Mouse (Mus musculus) forebrain, embryonic 16.5 days (tissue): Measurements from ENCODE around the gene Rin1. TPM values are rescaled to one million over a fixed set of nuclear protein-coding genes. Genes with fewer than 3 reads are reported as not detected.
"Not testable (repeated sequence)": the region's sequence is repeated elsewhere in the genome, so short reads cannot be mapped to it uniquely, and the experiment has no call there.

Experiments used
- ATAC-seq: fragments of 200-750 bp; cut with Nextera tagmentation; 2 replicates; pipeline ENCODE4 v1.8.0; 2017; ENCODE audit warnings: mild to moderate bottlenecking, moderate library complexity
- H3K27ac ChIP-seq: fragments of 300-500 bp; sonication (generic); 2 replicates; pipeline ENCODE4 v1.5.1; 2014; ENCODE audit warnings: low read length, control low read depth
- H3K27me3 ChIP-seq: fragments of 300-500 bp; sonication (generic); replicated peaks from 2 replicates; pipeline ENCODE4 v1.6.1; 2014; ENCODE audit warnings: low read length; ENCODE audit not compliant: control insufficient read depth, insufficient read depth
- H3K36me3 ChIP-seq: fragments of 300-500 bp; sonication (generic); 2 replicates; pipeline ENCODE4 v1.6.1; 2014; ENCODE audit not compliant: control insufficient read depth, insufficient read depth
- H3K4me1 ChIP-seq: fragments of 300-500 bp; sonication (generic); replicated peaks from 2 replicates; pipeline ENCODE4 v1.6.1; 2014; ENCODE audit warnings: low read length; ENCODE audit not compliant: control insufficient read depth, insufficient read depth
- H3K4me2 ChIP-seq: fragments of 300-500 bp; sonication (generic); 2 replicates; pipeline ENCODE4 v1.6.1; 2014; ENCODE audit warnings: mild to moderate bottlenecking, low read length, control low read depth
- H3K4me3 ChIP-seq: fragments of 300-500 bp; sonication (generic); replicated peaks from 2 replicates; pipeline ENCODE4 v1.5.1; 2014; ENCODE audit warnings: mild to moderate bottlenecking, low read length, control low read depth
- H3K9ac ChIP-seq: fragments of 300-500 bp; sonication (generic); replicated peaks from 2 replicates; pipeline ENCODE4 v1.6.1; 2014; ENCODE audit warnings: low read depth, low read length, control low read depth
- H3K9me3 ChIP-seq: fragments of 300-500 bp; sonication (generic); 2 replicates; pipeline ENCODE4 v1.6.1; 2016; ENCODE audit warnings: low read length; ENCODE audit not compliant: control insufficient read depth
- WGBS: fragments of 180-500 bp; shearing (Covaris S2); extraction: QIAGEN DNeasy Blood & Tissue Kit; methylation state at CpG from one replicate; pipeline ENCODE4 v1.1.7; 2014; 5-methylcytosine and 5-hydroxymethylcytosine counted together
- polyA plus RNA-seq: library from polyadenylated mRNA; unstranded; fragments of >200 nt; fragmentation: Nextera tagmentation; extraction: Ambion mirVana; gene quantifications from 2 replicates; pipeline ENCODE4 v1.2.1, GENCODE M21; 2015

Rin1 gene
- polyA plus RNA-seq, 1 experiment from 2014 or later = 1.9 TPM

GRCm38 (mm10) chr19:5085145-5085863, 35.0 kb downstream of the Rin1 start, which contains the start of gene Tmem151a:
Gene Tmem151a (minus strand): TSS chr19:5085531.
- H3K4me3 ChIP-seq = peak within 1 kb of the TSS; percentile 64
- peaks cover 55% of the 10 kb centered on the region for H3K27me3 ChIP-seq
- no peaks in the 10 kb centered on the region for H3K36me3 ChIP-seq
- WGBS = under 1% methylated on average over 69 of the region's 69 CpGs
- H3K27ac ChIP-seq = no peak within 1 kb of the TSS
- no peaks in the 10 kb centered on the region for H3K9me3 ChIP-seq
- peaks cover 24% of the 10 kb centered on the region for H3K4me1 ChIP-seq
- peak within 1 kb of the TSS; percentile 71 for H3K9ac ChIP-seq
- peak within 1 kb of the TSS; percentile 85 for H3K4me2 ChIP-seq
- ATAC-seq = no peak

- 58% methylated on average over 4 of the region's 4 CpGs for WGBS
- H3K9ac ChIP-seq, H3K27ac ChIP-seq, H3K4me3 ChIP-seq, H3K36me3 ChIP-seq, H3K4me2 ChIP-seq, H3K9me3 ChIP-seq, ATAC-seq: not testable (repeated sequence)
- peaks cover 24% of the 10 kb centered on the region for H3K4me1 ChIP-seq
- peaks cover 44% of the 10 kb centered on the region for H3K27me3 ChIP-seq
Observed at GRCm38 (mm10) chr19:5086533-5086932, 36.3 kb downstream of the Rin1 start.

- peak within 1 kb of the TSS; percentile 74 for H3K4me2 ChIP-seq
- under 1% methylated on average over 58 of the region's 58 CpGs for WGBS
- H3K27me3 ChIP-seq = peaks cover 29% of the 10 kb centered on the region
- peak within 1 kb of the TSS; percentile 55 for H3K4me3 ChIP-seq
- peak within 1 kb of the TSS; percentile 59 for H3K9ac ChIP-seq
- H3K9me3 ChIP-seq = no peaks in the 10 kb centered on the region
- H3K4me1 ChIP-seq = peaks cover 24% of the 10 kb centered on the region
- peak within 1 kb of the TSS; percentile 89 for H3K27ac ChIP-seq
- peaks cover 11% of the 10 kb centered on the region for H3K36me3 ChIP-seq
- ATAC-seq = peak; percentile 95
Observed at GRCm38 (mm10) chr19:5087884-5088728, 37.8 kb downstream of the Rin1 start, which contains the start of gene Yif1a. Gene Yif1a (plus strand): TSS chr19:5088538.

DNA sequence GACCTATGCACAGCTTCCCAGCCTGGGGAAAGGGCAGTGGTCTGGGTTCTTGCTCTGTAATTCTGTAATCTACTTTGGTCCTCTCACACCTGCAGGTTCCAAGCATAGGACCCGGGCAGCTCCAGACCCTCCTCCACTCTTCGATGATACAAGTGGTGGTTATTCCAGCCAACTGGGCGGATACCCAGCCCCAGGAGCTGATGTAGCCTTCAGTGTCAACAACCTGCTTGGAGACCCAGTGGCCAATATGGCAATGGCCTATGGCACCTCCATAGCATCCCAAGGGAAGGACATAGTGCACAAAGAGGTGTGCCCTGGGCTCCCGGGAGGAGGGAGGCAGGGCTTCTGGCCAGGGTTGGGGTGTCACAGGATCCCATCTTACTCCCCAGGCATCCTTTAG, 39.0 kb downstream of the Rin1 start:
- H3K4me1 ChIP-seq = peaks cover 35% of the 10 kb centered on the region
- peak overlapping the region; percentile 74 for H3K4me2 ChIP-seq
- no peak for ATAC-seq
- peak overlapping the region; percentile 54; the same call in 1 of the 2 replicates for H3K9ac ChIP-seq
- WGBS = 93% methylated on average over 4 of the region's 4 CpGs
- H3K9me3 ChIP-seq = no peaks in the 10 kb centered on the region
- H3K36me3 ChIP-seq = peaks cover 14% of the 10 kb centered on the region
- peaks cover 21% of the 10 kb centered on the region for H3K27me3 ChIP-seq
- peak overlapping the region; percentile 55 for H3K4me3 ChIP-seq
- H3K27ac ChIP-seq = no peak overlapping the region

DNA sequence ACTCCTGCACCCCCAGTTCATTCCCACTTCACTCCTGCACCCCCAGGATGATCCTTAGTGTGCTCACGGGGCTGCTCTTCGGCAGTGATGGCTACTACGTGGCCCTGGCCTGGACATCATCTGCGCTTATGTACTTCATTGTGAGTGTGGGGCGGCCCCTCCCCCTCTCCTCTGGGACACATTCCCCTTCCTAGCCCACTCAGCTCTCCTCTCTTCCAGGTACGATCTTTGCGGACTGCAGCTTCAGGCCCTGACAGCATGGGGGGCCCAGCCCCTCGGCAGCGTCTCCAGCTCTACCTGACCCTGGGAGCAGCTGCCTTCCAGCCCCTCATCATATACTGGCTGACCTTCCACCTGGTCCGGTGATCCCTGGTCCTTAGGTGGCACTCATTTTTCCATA, 41.8 kb downstream of the Rin1 start:
- peaks cover 14% of the 10 kb centered on the region for H3K36me3 ChIP-seq
- H3K9ac ChIP-seq = no peak overlapping the region
- no peaks in the 10 kb centered on the region for H3K9me3 ChIP-seq
- H3K4me1 ChIP-seq = peaks cover 53% of the 10 kb centered on the region
- 89% methylated on average over 10 of the region's 10 CpGs for WGBS
- no peak overlapping the region for H3K27ac ChIP-seq
- H3K4me2 ChIP-seq = no peak overlapping the region
- no peak overlapping the region for H3K4me3 ChIP-seq
- no peak for ATAC-seq
- H3K27me3 ChIP-seq = no peaks in the 10 kb centered on the region

GRCm38 (mm10) chr19:5093481-5094242, 43.4 kb downstream of the Rin1 start:
- 75% methylated on average over 12 of the region's 12 CpGs for WGBS
- no peak for ATAC-seq

GRCm38 (mm10) chr19:5094243-5094632, 44.0 kb downstream of the Rin1 start:
- no peaks in the 10 kb centered on the region for H3K9me3 ChIP-seq
- peaks cover 14% of the 10 kb centered on the region for H3K36me3 ChIP-seq
- under 1% methylated on average over 20 of the region's 21 CpGs for WGBS
- no peaks in the 10 kb centered on the region for H3K27me3 ChIP-seq
- H3K4me2 ChIP-seq = peak overlapping the region; percentile 59
- peak overlapping the region; percentile 52 for H3K9ac ChIP-seq
- peaks cover 53% of the 10 kb centered on the region for H3K4me1 ChIP-seq
- peak overlapping the region; percentile 92 for H3K27ac ChIP-seq
- H3K4me3 ChIP-seq = peak overlapping the region; percentile 79
- ATAC-seq = peak; percentile 80

More at GRCm38 (mm10) chr19:5093481-5094242, 43.4 kb downstream of the Rin1 start:
- Histone ChIP-seq H3K27me3 (no peaks in the 10 kb centered on the region), H3K36me3 (peaks cover 14% of the 10 kb centered on the region), H3K4me2 (peak overlapping the region; percentile 59), H3K9ac (peak overlapping the region; percentile 52), H3K4me3 (peak overlapping the region; percentile 79), H3K27ac (peak overlapping the region; percentile 92; the same call in 1 of the 2 replicates), H3K9me3 (no peaks in the 10 kb centered on the region), H3K4me1 (peaks cover 53% of the 10 kb centered on the region)

DNA sequence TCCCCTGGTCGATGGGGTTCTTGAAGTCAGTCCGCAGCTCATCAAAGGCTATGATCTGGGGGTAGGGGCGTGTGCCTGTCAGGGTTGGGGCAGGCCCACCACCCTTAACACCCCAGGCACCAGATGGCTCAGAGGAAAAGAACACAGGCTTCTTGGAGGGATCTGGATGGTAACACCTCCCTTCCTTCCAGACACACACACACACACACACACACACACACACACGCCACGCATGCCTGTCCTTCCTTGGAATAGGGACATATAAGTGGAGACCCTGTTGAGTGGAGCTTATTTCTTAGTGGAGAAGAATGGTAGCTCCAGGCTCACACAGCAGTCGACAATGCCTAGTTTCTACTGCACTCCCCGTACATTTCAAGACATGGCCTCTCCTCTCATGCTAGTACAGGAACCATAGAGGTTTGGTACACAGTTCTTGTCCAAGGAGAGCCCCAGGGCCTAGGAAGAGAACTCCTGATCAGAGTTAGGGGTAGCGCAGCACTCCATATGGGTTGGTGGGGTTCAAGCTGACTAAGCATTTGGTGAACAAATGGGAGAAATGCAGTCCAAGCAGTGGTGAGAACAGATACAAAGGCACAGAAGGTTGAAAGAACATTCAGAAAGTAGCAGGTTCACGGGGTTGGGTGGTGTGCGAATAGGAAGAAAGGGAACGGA, 44.6 kb downstream of the Rin1 start:
- 23% methylated on average over 11 of the region's 11 CpGs for WGBS
- Histone ChIP-seq H3K9ac (peak overlapping the region; percentile 52), H3K4me1 (peaks cover 53% of the 10 kb centered on the region), H3K9me3 (no peaks in the 10 kb centered on the region), H3K27me3 (no peaks in the 10 kb centered on the region), H3K27ac (peak overlapping the region; percentile 92), H3K4me2 (peak overlapping the region; percentile 59), H3K36me3 (peaks cover 17% of the 10 kb centered on the region), H3K4me3 (peak overlapping the region; percentile 79)
- no peak; the same call in 1 of the 2 replicates for ATAC-seq
